Mouse (Mus musculus) ZHBTc4 (cell line): ENCODE results near the gene Tmem231.

Experiments used
- DNase-seq: peaks from one replicate; pipeline ENCODE4 v3.0.0-alpha.2; 2011; ENCODE audit warnings: low read depth, low spot score

The Tmem231 gene

DNA sequence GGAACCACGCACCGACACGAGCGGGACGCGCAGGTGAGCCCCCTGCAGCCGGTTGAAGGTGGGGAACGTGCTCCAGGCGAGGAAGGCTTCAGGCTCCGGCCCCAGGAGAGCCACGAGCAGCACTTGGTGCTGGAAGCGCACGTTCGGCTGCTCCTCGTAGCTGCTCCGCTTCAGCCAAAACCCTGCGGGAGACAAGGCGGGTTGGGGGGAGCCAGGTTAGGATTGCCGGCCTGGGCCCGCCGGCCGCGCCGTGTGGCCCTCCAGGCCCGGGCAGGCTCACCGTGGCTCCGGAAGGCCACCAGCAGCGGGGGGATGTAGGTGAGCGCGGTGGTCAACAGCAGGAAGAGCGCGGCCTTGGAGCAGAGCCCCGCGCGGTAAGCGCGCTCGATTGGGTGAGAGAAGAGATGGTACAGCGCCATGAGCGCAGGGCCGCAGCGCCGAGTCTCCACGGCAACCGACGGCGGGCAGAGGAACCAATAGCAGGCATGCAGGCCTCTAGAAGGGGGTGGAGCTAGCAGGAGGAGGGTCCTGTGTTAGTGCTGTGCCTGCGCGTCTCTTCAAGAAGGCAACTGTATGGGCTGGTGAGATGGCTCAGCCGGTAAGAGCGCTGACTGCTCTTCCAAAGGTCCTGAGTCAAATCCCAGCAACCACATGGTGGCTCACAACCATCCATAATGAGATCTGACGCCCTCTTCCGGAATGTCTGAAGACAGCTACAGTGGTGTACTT is at the start of gene Tmem231:
Gene Tmem231, minus strand, starts transcription at position 534 of the 729 bp plus-strand sequence.
- peak; percentile 98 for DNase-seq

DNA sequence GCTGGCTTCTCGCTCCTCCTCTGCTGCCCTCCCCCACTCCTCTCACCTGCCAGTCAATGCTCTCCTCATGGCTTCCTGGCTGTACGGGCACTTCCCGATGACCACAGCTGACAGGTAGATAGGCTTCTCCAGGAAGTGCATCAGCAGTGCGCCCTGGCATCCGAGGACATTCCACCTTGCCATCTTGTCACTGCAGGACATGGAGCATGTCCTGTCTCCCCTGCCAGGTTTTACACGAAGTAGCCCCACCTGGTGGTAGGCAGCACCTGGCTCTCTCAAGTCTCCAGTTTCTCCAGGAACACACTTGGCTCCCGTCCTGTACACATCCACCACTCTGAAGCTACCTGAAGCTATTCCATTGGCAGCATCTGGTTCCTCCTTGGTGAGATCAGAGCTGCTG is 48.4 kb upstream of the Tmem231 start:
- peak; percentile 68 for DNase-seq

DNA sequence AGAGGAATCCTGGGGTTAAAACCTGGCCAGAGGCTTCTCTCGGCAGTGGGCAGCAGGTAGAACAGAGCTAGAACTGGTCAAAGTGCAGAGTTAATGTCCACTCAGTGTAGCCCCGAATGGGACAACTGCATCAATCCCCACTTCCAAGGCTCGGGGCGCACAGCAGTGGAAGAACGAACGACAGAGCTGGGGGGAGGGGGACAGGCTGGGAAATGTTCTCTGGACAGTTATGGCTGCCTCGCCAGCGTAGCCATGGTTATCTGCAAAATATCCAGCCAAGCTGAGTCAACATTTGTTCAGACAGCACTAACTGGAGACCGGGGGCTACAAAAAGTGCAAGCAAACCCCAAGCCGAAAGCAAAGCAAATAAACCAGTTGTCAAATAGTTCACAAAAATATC is 44.5 kb upstream of the Tmem231 start:
- DNase-seq = no peak

DNA sequence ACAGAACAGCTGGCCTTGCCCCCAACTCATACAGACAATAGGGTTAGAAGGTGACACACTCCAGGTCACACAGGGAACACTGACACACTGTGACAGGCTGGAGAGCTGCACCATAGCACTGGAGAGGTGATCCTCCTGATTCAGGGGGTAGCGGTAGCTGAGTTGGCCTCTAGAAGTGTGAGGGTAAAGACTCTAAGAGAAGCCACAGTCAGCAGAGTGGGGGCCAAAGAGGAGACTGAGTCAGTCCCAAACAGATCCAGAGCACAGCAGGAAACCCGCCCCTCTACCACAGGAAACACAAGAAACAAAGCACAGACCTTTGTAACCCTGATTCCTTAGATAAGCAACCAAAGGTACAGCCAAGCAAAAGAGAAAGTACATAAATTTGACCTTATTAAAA is 42.6 kb upstream of the Tmem231 start:
- no peak for DNase-seq

DNA sequence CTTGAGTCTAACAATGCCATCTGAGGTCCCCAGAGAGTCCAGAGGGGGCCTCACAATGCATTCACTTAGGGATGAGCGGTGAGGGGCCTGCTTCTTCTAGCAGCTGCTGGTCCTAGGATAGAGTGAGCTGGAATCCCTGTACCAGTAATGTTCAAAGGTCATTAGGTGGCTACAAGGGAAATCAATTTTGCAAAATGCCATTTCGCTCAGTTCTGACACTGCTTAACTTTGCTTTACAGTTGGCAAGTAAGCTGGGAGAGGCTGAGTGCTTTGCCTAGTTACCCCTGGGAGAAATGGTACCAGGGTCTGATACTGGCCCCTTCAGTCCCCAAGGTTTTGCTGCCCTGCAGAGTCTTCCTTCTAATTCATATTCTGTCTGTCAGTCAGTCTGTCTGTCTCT is 42.0 kb upstream of the Tmem231 start:
- DNase-seq = no peak

DNA sequence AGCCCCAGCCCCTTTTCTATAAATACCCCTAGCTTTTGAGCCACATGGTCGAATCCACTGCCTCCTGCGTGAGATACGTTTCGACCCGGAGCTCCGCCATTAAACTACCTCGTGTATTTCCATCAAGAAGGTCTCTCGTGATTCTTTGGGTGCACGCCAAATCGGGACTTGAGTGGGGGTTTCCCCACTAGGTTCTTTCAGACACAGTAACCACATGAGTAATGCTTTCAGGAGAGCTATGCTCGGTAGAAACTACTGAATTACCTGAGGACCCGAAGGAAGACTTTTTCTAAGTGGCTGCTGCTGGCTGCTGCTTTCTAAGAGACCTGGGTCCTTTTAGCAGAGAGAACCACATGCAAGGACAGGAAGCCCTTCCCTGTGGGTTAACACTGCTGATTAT is 40.5 kb upstream of the Tmem231 start:
- DNase-seq = no peak

DNA sequence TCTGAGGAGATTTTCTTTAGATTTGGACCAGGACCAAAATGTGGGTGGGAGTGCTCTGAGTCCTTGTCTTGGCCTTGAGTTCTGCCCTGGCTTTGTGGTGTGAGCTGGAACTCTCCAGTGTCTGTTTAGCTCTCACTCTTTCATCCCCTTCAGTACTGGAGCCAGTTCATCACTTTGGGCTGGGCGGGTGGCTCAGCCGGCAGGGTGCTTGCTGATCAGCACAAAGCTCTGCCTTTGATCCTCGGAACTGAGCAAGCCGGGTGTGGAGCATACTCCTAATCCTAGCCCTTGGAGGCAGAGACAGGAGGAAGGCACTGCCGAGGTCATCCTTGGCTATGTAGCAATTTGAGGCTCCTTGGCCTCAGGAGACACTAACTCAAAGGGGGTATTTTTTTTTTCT is 35.3 kb upstream of the Tmem231 start:
- DNase-seq = peak; percentile 86

DNA sequence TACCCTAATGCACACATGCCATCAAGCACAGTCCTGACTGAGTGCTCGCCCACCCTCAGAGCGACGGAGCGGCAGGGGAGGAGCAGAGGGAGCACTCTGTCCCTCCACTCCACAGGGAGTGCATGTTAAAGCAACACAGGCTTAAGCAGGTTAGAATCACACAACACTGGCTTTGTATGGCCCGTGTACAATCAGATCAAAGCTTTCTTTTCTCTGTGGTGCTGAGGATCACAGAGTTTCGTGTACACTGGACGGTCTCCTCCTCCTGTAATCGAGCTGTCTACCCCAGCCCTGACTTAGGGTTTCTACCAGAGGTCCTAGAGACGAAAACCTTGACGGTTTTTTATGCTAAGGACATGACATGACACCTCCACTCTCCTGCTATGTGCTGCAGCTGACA is 34.9 kb upstream of the Tmem231 start:
- DNase-seq = peak; percentile 65

DNA sequence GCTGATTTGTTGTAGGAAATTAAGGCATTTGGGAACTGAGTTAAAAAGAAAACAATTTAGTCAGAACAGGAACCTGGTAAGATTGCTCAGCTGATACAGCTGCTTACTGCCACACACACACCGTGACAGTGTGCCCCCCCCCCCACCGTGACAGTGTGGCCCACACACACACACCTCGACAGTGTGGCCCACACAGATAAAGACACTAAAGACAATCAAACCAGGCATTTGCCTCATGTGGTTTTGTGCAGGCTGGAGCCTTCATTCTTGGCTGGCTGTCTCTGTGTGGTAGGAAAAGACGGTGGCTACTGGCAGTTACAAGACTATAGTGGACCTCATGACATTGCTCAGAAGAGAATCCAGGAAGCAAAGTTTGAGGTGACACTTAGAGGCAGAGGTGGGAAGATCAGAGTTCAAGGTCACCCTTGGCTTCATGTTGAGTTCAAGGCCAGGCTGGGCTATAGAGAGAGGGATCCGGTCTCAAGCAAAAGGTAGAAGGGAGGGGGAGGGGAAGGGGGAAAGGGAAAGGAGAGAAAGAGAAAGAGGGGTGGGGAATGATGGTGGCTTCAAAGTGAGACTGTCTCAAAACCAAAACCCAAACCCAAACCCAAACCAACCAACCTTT is 33.7 kb upstream of the Tmem231 start:
- peak; percentile 59 for DNase-seq

DNA sequence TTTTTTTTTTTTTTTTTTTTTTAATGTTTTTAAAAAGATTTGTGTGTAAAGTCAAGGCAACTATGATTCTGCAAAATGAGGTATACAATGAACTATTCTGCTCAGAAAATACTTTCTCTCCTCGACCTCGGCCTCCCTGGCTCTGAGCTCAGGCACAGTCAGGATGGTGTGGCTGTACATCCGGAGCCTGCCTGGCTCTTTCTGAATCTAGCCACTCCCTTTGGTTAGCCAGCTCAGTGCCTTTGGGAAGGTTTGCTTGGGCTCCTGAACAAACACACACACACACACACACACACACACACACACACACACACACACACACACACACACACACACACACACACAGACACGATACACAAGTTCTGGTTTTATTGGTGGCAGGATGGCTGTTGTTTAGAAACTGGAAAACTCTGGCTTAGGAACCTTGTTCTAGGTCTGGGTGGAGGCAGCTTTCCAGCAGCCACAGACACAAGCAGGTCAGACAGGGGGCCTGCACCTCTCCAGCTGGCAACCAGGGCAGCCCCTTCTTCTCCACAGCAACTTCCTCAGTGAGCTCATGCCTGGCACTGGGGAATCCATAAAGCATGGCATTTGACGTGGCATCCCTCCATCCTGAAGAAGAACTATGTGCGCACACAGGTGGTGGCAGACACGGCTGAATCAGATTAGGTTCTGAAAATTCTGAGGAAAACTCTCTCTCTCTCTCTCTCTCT is 31.3 kb upstream of the Tmem231 start:
- peak; percentile 64 for DNase-seq

DNA sequence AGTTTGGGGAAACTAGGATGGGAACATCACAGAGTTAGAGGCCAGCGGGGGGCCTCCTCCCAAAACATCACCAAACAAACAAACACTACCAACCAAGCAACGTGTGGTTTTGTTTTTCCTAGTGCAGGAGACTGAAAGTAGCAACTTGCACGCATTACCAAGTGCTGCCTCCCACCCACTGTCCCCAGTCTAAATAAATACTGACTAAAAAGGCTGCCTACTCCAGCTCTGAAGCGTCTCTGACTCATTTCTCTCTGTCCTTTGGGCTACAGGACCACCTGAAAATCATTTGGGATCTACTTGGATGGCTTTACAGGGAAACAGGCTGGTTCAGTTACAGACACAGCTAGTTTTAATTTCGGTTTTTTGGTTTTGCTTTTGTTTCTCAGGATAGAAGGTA is 30.7 kb upstream of the Tmem231 start:
- DNase-seq = no peak

DNA sequence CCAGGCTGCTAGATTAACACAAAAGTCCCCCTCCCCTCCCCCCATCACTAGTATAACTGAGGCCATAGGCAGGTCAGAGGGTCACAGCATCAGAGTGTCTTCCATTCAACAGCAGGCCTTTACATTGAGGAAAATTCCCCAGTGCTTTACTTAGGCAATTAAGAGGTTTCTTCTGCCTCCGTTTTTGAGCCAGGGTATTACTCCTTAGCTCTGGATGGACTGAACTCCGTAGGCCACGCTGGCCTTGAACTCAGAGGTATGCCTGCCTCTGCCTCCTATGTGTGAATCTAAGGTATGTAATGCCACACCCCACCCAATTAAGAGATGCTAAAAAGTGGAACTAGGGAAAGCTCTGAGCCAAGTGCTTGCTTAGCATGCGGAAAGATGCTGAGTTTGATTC is 29.9 kb upstream of the Tmem231 start:
- DNase-seq = peak; percentile 75

DNA sequence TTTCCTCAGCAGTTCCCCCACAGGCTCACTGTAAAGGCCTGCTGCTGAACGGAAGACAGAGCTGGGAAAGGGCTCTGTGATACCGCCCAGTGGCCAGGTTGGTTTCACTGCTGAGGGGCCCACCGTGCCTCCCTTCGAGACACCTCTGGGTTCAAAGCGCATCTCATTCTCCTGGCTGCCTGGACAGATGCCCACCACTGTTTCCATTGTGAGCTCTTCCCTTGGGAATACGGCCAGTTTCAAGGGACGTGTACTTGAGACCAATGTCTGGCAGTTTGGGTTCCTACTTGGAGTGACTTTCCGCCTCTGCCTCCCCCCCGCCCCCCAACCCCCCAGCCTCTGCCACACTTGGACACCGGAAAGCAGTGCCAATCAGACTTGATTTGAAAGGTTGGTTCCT is 29.4 kb upstream of the Tmem231 start:
- no peak for DNase-seq

DNA sequence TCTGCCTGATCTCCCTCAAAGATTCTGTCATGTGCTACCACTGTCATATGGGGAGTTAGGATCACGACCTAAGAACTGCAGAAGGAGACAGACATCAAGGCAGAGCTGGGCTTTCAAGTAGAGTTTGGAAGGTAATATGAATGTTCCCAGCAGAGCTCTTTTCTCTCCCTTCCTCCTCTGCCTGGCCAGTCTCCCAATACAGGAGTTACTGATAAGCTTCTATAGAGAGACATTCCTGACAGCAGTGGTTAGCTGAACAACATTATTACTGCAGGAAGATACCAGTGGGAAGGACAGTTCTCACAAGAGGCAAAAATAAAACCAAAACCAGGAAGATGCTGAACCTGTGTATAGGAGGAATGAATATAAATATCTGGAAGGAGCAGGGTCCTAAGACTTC is 28.9 kb upstream of the Tmem231 start:
- no peak for DNase-seq

DNA sequence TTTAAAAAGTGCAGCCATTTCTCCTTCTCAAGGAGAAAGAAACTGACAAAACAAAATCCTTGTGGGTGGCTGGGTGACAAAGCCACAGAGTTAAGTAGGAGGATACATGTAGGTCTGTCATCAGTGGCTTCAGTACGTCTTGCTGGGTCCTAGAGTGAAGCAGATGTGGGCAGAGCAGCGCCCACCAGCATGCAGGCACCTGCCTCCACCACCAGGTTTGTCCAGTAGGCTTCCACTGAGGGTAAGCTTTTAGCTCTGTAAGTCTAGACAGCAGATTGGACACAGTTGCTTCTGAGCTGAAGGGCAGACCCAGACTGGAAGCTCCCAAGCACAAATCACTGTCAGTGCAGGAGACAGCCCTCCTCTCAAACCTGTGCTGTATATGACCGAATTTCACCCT is 27.6 kb upstream of the Tmem231 start:
- peak; percentile 65 for DNase-seq

DNA sequence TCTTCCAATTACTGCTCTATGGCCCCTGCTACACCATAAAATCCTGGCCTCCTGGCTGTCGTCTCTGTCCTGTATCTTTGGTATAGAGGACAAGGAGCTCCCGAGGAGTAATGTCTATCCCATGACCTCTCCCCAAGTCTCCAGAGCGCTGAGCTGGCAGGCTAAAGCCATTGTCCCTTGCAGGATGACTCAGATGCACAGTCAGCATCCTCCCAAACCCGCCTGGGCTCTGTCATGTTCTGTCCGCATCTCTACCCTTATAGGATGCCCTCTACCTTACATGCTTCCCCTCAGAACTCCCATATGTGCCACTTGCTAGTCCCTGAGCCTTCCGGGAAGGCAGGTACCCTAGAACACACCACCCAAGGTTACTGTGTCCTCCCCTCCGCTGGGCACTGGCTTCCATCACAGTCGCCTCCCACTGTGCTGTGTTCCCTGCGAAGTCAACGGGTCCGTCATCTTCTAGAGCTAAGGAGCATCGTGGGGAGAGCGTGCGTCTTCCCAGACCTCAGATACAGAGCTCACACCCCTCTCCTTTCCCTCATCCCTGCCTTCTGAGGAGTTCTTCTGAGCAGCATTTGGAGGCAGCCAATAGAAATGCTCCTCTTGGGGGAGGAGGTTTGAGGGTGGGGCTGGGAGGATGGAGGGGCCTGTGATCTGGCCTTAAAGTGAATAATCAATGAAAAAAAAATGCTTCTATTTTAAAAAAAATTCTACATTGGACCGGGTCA is 27.1 kb upstream of the Tmem231 start:
- peak; percentile 28 for DNase-seq

DNA sequence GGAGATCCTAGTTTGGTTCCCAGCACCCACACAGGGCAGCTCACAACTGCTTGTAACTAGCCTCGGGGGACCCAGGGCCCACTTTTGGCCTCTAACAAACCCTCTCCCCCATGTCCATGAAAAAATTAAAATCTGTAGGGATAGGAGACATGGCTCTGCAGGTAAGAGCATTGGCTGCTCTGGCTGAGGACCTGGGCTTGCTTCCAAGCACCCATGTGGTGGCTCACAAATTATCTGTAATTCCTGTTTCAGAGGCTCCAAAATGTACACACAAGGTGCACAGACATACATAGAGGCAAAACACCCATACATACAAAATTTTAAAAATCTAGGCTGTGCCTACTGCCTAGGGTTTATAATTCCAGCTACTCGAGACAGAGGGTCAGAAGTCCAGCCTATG is 23.6 kb upstream of the Tmem231 start:
- DNase-seq = no peak

DNA sequence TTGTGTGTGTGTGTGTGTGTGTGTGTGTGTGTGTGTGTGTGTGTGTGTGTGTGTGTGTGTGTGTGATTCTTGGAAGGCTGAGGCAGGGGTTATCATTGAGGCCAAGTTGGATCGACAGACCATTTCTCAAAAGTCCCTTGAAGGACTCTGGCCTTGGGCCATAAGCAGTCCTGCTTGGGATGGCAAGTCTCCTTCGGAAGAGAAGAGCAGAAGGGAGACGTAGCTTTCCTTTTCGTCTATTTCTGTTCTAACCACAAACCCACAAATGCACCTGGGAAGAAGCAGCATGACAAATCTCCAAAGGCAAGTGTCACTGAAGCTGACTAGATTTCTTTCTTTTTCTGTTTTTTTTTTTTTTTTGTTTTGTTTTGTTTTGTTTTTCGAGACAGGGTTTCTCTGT is 22.2 kb upstream of the Tmem231 start:
- no peak for DNase-seq

DNA sequence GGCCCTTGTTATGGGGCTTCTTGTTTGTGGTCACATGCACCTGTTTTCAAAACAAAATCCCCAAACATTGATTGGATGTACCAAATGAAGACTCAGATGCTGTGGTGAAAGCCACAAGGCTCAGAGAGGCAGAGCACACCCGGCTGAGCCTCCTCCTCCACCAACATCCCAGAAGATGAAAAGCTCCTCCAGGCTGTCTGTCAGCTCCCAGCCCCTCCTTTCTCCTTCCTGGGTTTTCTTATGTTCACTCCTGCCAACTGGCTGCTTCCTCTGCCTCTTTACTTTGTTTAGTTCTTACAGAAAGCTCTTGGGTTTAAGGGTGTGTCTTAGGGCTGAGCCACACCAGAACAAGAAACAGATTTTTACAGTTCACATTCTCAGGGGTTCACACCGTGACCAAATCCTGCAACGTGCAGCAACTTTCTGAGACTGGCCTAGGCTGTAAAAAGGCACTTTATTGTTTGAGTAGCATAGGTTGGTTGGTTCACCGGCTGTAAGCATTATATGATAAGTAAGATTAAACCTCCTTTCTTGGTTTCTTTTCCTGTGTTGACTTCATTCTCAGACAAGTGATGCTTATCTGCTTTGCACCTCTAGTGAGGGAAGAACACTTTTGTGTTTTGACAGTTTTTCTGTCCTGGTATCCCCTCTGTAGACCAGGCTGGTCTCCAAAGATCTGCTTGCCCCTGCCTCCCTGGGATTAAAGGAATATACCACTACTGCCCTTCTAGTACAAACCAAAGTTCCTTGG is 21.3 kb upstream of the Tmem231 start:
- peak; percentile 27 for DNase-seq

DNA sequence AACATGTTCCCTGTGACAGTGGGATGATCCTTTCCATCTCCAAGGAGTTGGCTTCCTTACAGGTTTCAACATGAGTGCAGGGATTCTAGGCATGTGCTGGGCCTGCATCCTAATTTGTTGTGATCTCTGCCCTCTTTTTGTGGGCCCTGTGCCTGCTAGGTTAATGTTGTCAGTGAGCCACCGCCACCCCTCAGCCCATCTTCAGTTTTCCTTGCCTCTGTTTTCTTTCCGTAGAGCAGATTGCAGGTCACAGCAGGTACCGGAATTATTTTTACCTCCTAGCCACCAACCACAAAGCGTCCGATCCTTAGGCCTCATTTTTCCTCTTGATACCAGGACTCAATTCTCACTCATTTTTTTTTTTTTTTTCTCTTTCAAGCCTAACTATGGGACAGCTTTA is 18.3 kb upstream of the Tmem231 start:
- DNase-seq = no peak

DNA sequence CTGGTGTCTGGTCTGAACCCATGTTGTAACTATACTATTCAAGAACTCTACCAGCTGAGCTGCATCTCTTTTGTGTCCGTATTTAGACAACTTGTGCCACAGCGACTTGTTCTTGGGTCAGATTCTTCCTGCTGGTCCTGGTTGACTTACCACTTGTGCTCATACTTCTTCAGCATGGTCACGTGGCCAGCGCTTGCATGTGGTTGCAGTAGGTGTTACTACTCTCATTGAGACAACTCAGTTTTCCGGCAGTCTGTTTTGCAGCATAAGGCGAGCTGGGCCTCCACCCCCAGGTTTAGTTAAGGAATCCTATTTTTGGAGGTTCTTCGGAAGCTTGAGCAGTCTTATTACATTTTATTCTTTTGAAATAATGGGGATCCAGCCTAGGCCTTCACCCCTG is 17.6 kb upstream of the Tmem231 start:
- peak; percentile 39 for DNase-seq

DNA sequence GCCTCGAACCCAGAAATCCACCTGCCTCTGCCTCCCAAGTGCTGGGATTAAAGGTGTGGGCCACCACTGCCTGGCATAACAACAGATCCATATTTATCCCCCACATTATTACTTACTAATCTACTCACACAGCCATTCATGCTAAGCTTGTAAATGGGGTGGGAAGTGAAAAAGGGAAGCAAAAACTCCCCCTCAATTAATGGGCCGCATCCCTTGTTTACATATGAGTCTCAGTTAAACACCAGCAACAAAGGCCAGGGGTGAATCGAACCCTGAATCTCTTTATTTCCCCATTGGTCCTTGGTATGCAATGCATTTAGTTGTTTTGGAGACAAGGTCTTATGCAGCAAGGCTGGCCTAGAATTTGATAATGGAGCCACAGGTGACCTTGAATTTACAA is 17.2 kb upstream of the Tmem231 start:
- DNase-seq = no peak
